Mouse (Mus musculus): ENCODE data around the gene Neurl3. TPM values are rescaled to one million over a fixed set of nuclear protein-coding genes. Genes with fewer than 3 reads are reported as not detected.

Neurl3 gene
- polyA plus RNA-seq, 1 experiment from 2014 or later, result 17.4 TPM

- 45% methylated on average over 54 of the region's 54 CpGs for WGBS
- Histone ChIP-seq H3K4me2 (replicated peaks; ENCODE audit: low read depth, low read length) (peak overlapping the region; percentile 34; the same call in 1 of the 2 replicates), H3K27me3 (ENCODE audit: control insufficient read depth, insufficient read depth, low read length) (no peaks in the 10 kb centered on the region), H3K4me3 (ENCODE audit: low read length) (peak overlapping the region; percentile 13; the same call in 1 of the 2 replicates), H3K9me3 (ENCODE audit: control insufficient read depth, low read length) (no peaks in the 10 kb centered on the region), H3K9ac (ENCODE audit: low read depth, low read length) (no peak overlapping the region), H3K4me1 (ENCODE audit: control insufficient read depth, insufficient read depth, low read length) (peaks cover 45% of the 10 kb centered on the region), H3K27ac (ENCODE audit: low read depth, low read length) (no peak overlapping the region), H3K36me3 (ENCODE audit: control insufficient read depth, insufficient read depth, low read length) (no peaks in the 10 kb centered on the region)
- no peak for ATAC-seq (ENCODE audit: low FRiP score, low TSS enrichment)
Observed at GRCm38 (mm10) chr1:36269121-36269795, 5.2 kb downstream of the Neurl3 start.

GRCm38 (mm10) chr1:36267595-36267994 lies 6.9 kb downstream of the Neurl3 start:
- Histone ChIP-seq H3K4me1 (ENCODE audit: control insufficient read depth, insufficient read depth, low read length) (peaks cover 34% of the 10 kb centered on the region), H3K4me3 (ENCODE audit: low read length) (no peak overlapping the region), H3K9me3 (ENCODE audit: control insufficient read depth, low read length) (no peaks in the 10 kb centered on the region), H3K4me2 (replicated peaks; ENCODE audit: low read depth, low read length) (no peak overlapping the region), H3K27ac (ENCODE audit: low read depth, low read length) (no peak overlapping the region), H3K36me3 (ENCODE audit: control insufficient read depth, insufficient read depth, low read length) (no peaks in the 10 kb centered on the region), H3K27me3 (ENCODE audit: control insufficient read depth, insufficient read depth, low read length) (no peaks in the 10 kb centered on the region), H3K9ac (ENCODE audit: low read depth, low read length) (no peak overlapping the region)
- WGBS, result 95% methylated on average over 3 of the region's 3 CpGs
- no peak for ATAC-seq (ENCODE audit: low FRiP score, low TSS enrichment)

GRCm38 (mm10) chr1:36266293-36266692 lies 8.2 kb downstream of the Neurl3 start:
- Histone ChIP-seq H3K4me2 (replicated peaks; ENCODE audit: low read depth, low read length) (no peak overlapping the region), H3K4me3 (ENCODE audit: low read length) (no peak overlapping the region), H3K9me3 (ENCODE audit: control insufficient read depth, low read length) (no peaks in the 10 kb centered on the region), H3K9ac (ENCODE audit: low read depth, low read length) (no peak overlapping the region), H3K36me3 (ENCODE audit: control insufficient read depth, insufficient read depth, low read length) (no peaks in the 10 kb centered on the region), H3K4me1 (ENCODE audit: control insufficient read depth, insufficient read depth, low read length) (peaks cover 21% of the 10 kb centered on the region), H3K27me3 (ENCODE audit: control insufficient read depth, insufficient read depth, low read length) (no peaks in the 10 kb centered on the region), H3K27ac (ENCODE audit: low read depth, low read length) (no peak overlapping the region)
- no peak for ATAC-seq (ENCODE audit: low FRiP score, low TSS enrichment)
- 89% methylated on average over 6 of the region's 6 CpGs for WGBS

- no peaks in the 10 kb centered on the region; the same call in 1 of the 2 replicates for H3K9me3 ChIP-seq (ENCODE audit: control insufficient read depth, low read length)
- no peaks in the 10 kb centered on the region for H3K36me3 ChIP-seq (ENCODE audit: control insufficient read depth, insufficient read depth, low read length)
- no peak overlapping the region for H3K9ac ChIP-seq (ENCODE audit: low read depth, low read length)
- no peak overlapping the region for H3K4me3 ChIP-seq (ENCODE audit: low read length)
- 54% methylated on average over 13 of the region's 13 CpGs for WGBS
- peak overlapping the region; percentile 85 for H3K27ac ChIP-seq (ENCODE audit: low read depth, low read length)
- H3K4me1 ChIP-seq (ENCODE audit: control insufficient read depth, insufficient read depth, low read length), result peaks cover under 1% of the 10 kb centered on the region
- peak overlapping the region; percentile 21; the same call in 1 of the 2 replicates for H3K4me2 ChIP-seq (replicated peaks; ENCODE audit: low read depth, low read length)
- no peaks in the 10 kb centered on the region for H3K27me3 ChIP-seq (ENCODE audit: control insufficient read depth, insufficient read depth, low read length)
- ATAC-seq (ENCODE audit: low FRiP score, low TSS enrichment), result no peak
Observed at GRCm38 (mm10) chr1:36263833-36264488, 10.5 kb downstream of the Neurl3 start.

GRCm38 (mm10) chr1:36261708-36262504 lies 12.6 kb downstream of the Neurl3 start:
- H3K4me3 ChIP-seq (ENCODE audit: low read length), result no peak overlapping the region
- H3K4me1 ChIP-seq (ENCODE audit: control insufficient read depth, insufficient read depth, low read length), result no peaks in the 10 kb centered on the region
- no peaks in the 10 kb centered on the region for H3K27me3 ChIP-seq (ENCODE audit: control insufficient read depth, insufficient read depth, low read length)
- H3K9me3 ChIP-seq (ENCODE audit: control insufficient read depth, low read length), result no peaks in the 10 kb centered on the region; the same call in 1 of the 2 replicates
- no peak overlapping the region for H3K4me2 ChIP-seq (replicated peaks; ENCODE audit: low read depth, low read length)
- 83% methylated on average over 19 of the region's 19 CpGs for WGBS
- H3K27ac ChIP-seq (ENCODE audit: low read depth, low read length), result no peak overlapping the region
- no peak for ATAC-seq (ENCODE audit: low FRiP score, low TSS enrichment)
- no peak overlapping the region for H3K9ac ChIP-seq (ENCODE audit: low read depth, low read length)
- no peaks in the 10 kb centered on the region for H3K36me3 ChIP-seq (ENCODE audit: control insufficient read depth, insufficient read depth, low read length)

- no peak overlapping the region for H3K27ac ChIP-seq (ENCODE audit: low read depth, low read length)
- WGBS, result 97% methylated on average over 1 of the region's 1 CpGs
- peaks cover 6% of the 10 kb centered on the region for H3K9me3 ChIP-seq (ENCODE audit: control insufficient read depth, low read length)
- no peak for ATAC-seq (ENCODE audit: low FRiP score, low TSS enrichment)
- no peaks in the 10 kb centered on the region for H3K27me3 ChIP-seq (ENCODE audit: control insufficient read depth, insufficient read depth, low read length)
- peaks cover 5% of the 10 kb centered on the region for H3K4me1 ChIP-seq (ENCODE audit: control insufficient read depth, insufficient read depth, low read length)
- H3K36me3 ChIP-seq (ENCODE audit: control insufficient read depth, insufficient read depth, low read length), result no peaks in the 10 kb centered on the region
- no peak overlapping the region for H3K9ac ChIP-seq (ENCODE audit: low read depth, low read length)
- no peak overlapping the region for H3K4me2 ChIP-seq (replicated peaks; ENCODE audit: low read depth, low read length)
- H3K4me3 ChIP-seq (ENCODE audit: low read length), result no peak overlapping the region
Observed at GRCm38 (mm10) chr1:36260418-36260817, 14.1 kb downstream of the Neurl3 start.

- Histone ChIP-seq H3K9ac (ENCODE audit: low read depth, low read length) (no peak overlapping the region), H3K27me3 (ENCODE audit: control insufficient read depth, insufficient read depth, low read length) (no peaks in the 10 kb centered on the region), H3K9me3 (ENCODE audit: control insufficient read depth, low read length) (peaks cover 6% of the 10 kb centered on the region), H3K36me3 (ENCODE audit: control insufficient read depth, insufficient read depth, low read length) (no peaks in the 10 kb centered on the region), H3K4me2 (replicated peaks; ENCODE audit: low read depth, low read length) (no peak overlapping the region), H3K27ac (ENCODE audit: low read depth, low read length) (no peak overlapping the region), H3K4me3 (ENCODE audit: low read length) (no peak overlapping the region), H3K4me1 (ENCODE audit: control insufficient read depth, insufficient read depth, low read length) (peaks cover 14% of the 10 kb centered on the region)
- 91% methylated on average over 2 of the region's 2 CpGs for WGBS
- ATAC-seq (ENCODE audit: low FRiP score, low TSS enrichment), result no peak
Observed at GRCm38 (mm10) chr1:36259281-36259680, 15.2 kb downstream of the Neurl3 start.

- 83% methylated on average over 2 of the region's 2 CpGs for WGBS
- H3K4me3 ChIP-seq (ENCODE audit: low read length), result no peak overlapping the region
- peaks cover 14% of the 10 kb centered on the region for H3K4me1 ChIP-seq (ENCODE audit: control insufficient read depth, insufficient read depth, low read length)
- no peak overlapping the region for H3K4me2 ChIP-seq (replicated peaks; ENCODE audit: low read depth, low read length)
- no peak for ATAC-seq (ENCODE audit: low FRiP score, low TSS enrichment)
- H3K27me3 ChIP-seq (ENCODE audit: control insufficient read depth, insufficient read depth, low read length), result no peaks in the 10 kb centered on the region
- H3K9ac ChIP-seq (ENCODE audit: low read depth, low read length), result no peak overlapping the region
- H3K9me3 ChIP-seq (ENCODE audit: control insufficient read depth, low read length), result peaks cover 6% of the 10 kb centered on the region
- no peak overlapping the region for H3K27ac ChIP-seq (ENCODE audit: low read depth, low read length)
- no peaks in the 10 kb centered on the region for H3K36me3 ChIP-seq (ENCODE audit: control insufficient read depth, insufficient read depth, low read length)
Observed at GRCm38 (mm10) chr1:36258631-36259030, 15.8 kb downstream of the Neurl3 start.
